Mouse (Mus musculus) adrenal gland, adult 8-10 months (tissue): ENCODE measurements around the gene Pdcd6. TPM values are rescaled to one million over a fixed set of nuclear protein-coding genes. Genes with fewer than 3 reads are reported as not detected.

Experiments
- DNase-seq: peaks from one replicate; pipeline ENCODE4 v3.0.0; 2022
- total RNA-seq, 4 experiments: library from RNA; stranded (reverse); gene quantifications; 2 replicates each; pipeline ENCODE4 v1.2.4; 2022

Pdcd6 gene
- total RNA-seq, 4 experiments from 2014 or later: 143 to 193 (median 171) TPM

- no peak for DNase-seq
Measured at GRCm38 (mm10) chr13:74275726-74276125, 41.7 kb downstream of the Pdcd6 start.

- peak; percentile 51 for DNase-seq
Measured at GRCm38 (mm10) chr13:74260231-74260992, 57.0 kb downstream of the Pdcd6 start.

- peak; percentile 52 for DNase-seq
Measured at GRCm38 (mm10) chr13:74259460-74260230, 57.7 kb downstream of the Pdcd6 start.

Other genes with a start within 250 kb of the Pdcd6 start
- 1 to 10 TPM in 1 of 4 experiments, under 1 TPM in 3; 0.40 to 1.1 (median 0.56) TPM for gene Slc9a3, start 196.1 kb downstream of the Pdcd6 start, total RNA-seq
- 10 to 100 TPM; 63.0 to 79.3 (median 72.3) TPM for gene Exoc3, start 108.8 kb downstream of the Pdcd6 start, total RNA-seq
- 1 to 10 TPM; 1.5 to 4.3 (median 2.9) TPM for gene Ahrr, start 25.2 kb downstream of the Pdcd6 start, total RNA-seq
- 100 to 1,000 TPM; 447 to 687 (median 569) TPM for gene Sdha, start 32.7 kb upstream of the Pdcd6 start, total RNA-seq
- 10 to 100 TPM; 52.9 to 66.9 (median 58.7) TPM for gene Ccdc127, start 32.7 kb upstream of the Pdcd6 start, total RNA-seq
- gene Lrrc14b, start 46.4 kb upstream of the Pdcd6 start, total RNA-seq: 1 to 10 TPM in 2 of 4 experiments, under 1 TPM in 2; 0.66 to 1.2 (median 1.1) TPM
- 1 to 10 TPM; 3.7 to 5.4 (median 4.7) TPM for gene Zfp72, start 73.3 kb upstream of the Pdcd6 start, total RNA-seq
- 1,000 to 10,000 TPM; 1,128 to 1,257 (median 1,206) TPM for gene Ftl1-ps1, start 82.1 kb upstream of the Pdcd6 start, total RNA-seq
- 10 to 100 TPM; 10.9 to 14.6 (median 13.9) TPM for gene Zfp825, start 176.4 kb upstream of the Pdcd6 start, total RNA-seq